Comparison of ENCODE assay signal across 8 mouse cellular contexts in genomic region chr7:35646317-35647081, GRCm38 (mm10). TPM values are rescaled to one million over a fixed set of nuclear protein-coding genes. Genes with fewer than 3 reads are reported as not detected.
DNase-seq lines count a peak whose midpoint lies in the region; TF ChIP-seq lines count a peak whose summit lies in the region.

No protein-coding gene starts in this region.

- peak overlapping the region; percentile 75 for H3K27ac ChIP-seq in ES-E14 (ENCODE audit: insufficient read depth, low read depth, low read length, poor library complexity, severe bottlenecking)
- no peak overlapping the region for H3K27ac ChIP-seq in cortical plate, adult 2 months (ENCODE audit: insufficient read depth, low read length)

- H3K36me3 ChIP-seq in ES-E14 (ENCODE audit: control insufficient read depth, insufficient read depth, low read length, poor library complexity, severe bottlenecking) (peaks cover 14% of the 10 kb centered on the region), myocyte (ENCODE audit: control insufficient read depth, insufficient read depth) (peaks cover 20% of the 10 kb centered on the region)

- no peak for TF ChIP-seq POLR2A in cortical plate, adult 2 months (IDR thresholded peaks at IDR 0.05; ENCODE audit: extremely low read depth, insufficient read depth, low read length)
- TF ChIP-seq POLR2A in myocyte (IDR thresholded peaks at IDR 0.05; ENCODE audit: insufficient read length, low read depth), result no peak

- H3K79me2 ChIP-seq in myocyte (ENCODE audit: control insufficient read depth, insufficient read depth), result peaks cover 12% of the 10 kb centered on the region

- no peaks in the 10 kb centered on the region for H3K27me3 ChIP-seq in myocyte (ENCODE audit: control insufficient read depth, insufficient read depth, insufficient read length)

- H3K4me3 ChIP-seq in ES-E14 (ENCODE audit: insufficient read depth in 1 of 2, low read depth in 1 of 2, low read length in 2 of 2, poor library complexity in 1 of 2, severe bottlenecking in 1 of 2) (peak overlapping the region; percentile 80 to 96), myocyte (peak overlapping the region; percentile 58)
- peak overlapping the region; percentile 62 for H3K4me3 ChIP-seq in cortical plate, adult 2 months (ENCODE audit: insufficient read depth, low read length)

- no peak for TF ChIP-seq CTCF in cortical plate, adult 2 months (IDR thresholded peaks at IDR 0.05; ENCODE audit: extremely low read depth, insufficient read depth, low read length)

- intact Hi-C loops in gastrocnemius, postnatal 36 days (cut with DNase I), result no loop called here

- H3K4me1 ChIP-seq in ES-E14 (ENCODE audit: control insufficient read depth in 2 of 2, insufficient read depth in 2 of 2, low read length in 2 of 2, poor library complexity in 1 of 2), result peaks cover 0 to 2% of the 10 kb centered on the region in 2 experiments; a peak in 1 of 4 replicates
- no peaks in the 10 kb centered on the region for H3K4me1 ChIP-seq in cortical plate, adult 2 months (ENCODE audit: control insufficient read depth, insufficient read depth, low read length)

- peak; percentile 39 for DNase-seq in gastrocnemius, postnatal 10 days
- no peak for DNase-seq in gastrocnemius, postnatal 36 days
- DNase-seq in ES-E14 (ENCODE audit: low read depth, low spot score) (no peak), liver (peak; percentile 47)
- peak; percentile 35 for DNase-seq in heart, postnatal 4 days
- no peak for DNase-seq in left cerebral cortex, adult 11 months (ENCODE audit: low spot score)

- in situ Hi-C loops in ES-E14 (cut with MboI; ENCODE audit: low sequenced_read_pairs in 2 of 2, unreplicated experiment in 2 of 2), result no loop called here

- H3K9ac ChIP-seq in ES-E14 (ENCODE audit: insufficient read depth, low read depth, low read length, poor library complexity, severe bottlenecking), result peak overlapping the region; percentile 93

- H3K9me3 ChIP-seq in ES-E14 (ENCODE audit: control insufficient read depth, insufficient read depth, low read depth, low read length), result no peaks in the 10 kb centered on the region

- H3K4me2 ChIP-seq in myocyte (ENCODE audit: low read depth), result peak overlapping the region; percentile 84

- H3ac ChIP-seq in myocyte (ENCODE audit: control insufficient read depth, insufficient read length), result peak overlapping the region; percentile 55

TF ChIP-seq in ES-E14, 5 proteins besides CTCF, POLR2A, EP300 and RAD21:
- TF ChIP-seq HCFC1 (IDR thresholded peaks at IDR 0.05; ENCODE audit: borderline replicate concordance, insufficient read depth, low read length), result no peak
- TF ChIP-seq ZNF384 (IDR thresholded peaks at IDR 0.05; ENCODE audit: low read depth, low read length), result peak; percentile 88
TF ChIP-seq in ES-E14: peak in this region for 1.

TF ChIP-seq in myocyte, 11 proteins besides CTCF, POLR2A, EP300 and RAD21:
- TF ChIP-seq MAX (IDR thresholded peaks at IDR 0.05; ENCODE audit: low read depth) (no peak), POLR2AphosphoS2 (IDR thresholded peaks at IDR 0.05; ENCODE audit: insufficient read length, low read depth) (no peak), MYOG (IDR thresholded peaks at IDR 0.05; ENCODE audit: control insufficient read depth in 1 of 3, insufficient read depth in 1 of 3, insufficient read length in 2 of 3, low read depth in 2 of 3) (no peak), E2F4 (IDR thresholded peaks at IDR 0.05; ENCODE audit: insufficient read depth) (no peak), USF1 (IDR thresholded peaks at IDR 0.05; ENCODE audit: low read depth) (no peak), MYOD1 (IDR thresholded peaks at IDR 0.05; ENCODE audit: control insufficient read depth in 1 of 3, insufficient read length in 2 of 3, low read depth in 2 of 3) (no peak), SRF (IDR thresholded peaks at IDR 0.05; ENCODE audit: control insufficient read depth, insufficient read length, low read depth) (no peak), CEBPB (IDR thresholded peaks at IDR 0.05; ENCODE audit: insufficient read depth, poor library complexity, severe bottlenecking) (no peak)

RNA-seq across cellular contexts. Expression of gene Pdcd5, which starts 0.8 kb away (rescaled TPM):
- total RNA-seq in gastrocnemius, postnatal 10 days (2021), result 100 to 1,000 TPM; 133 to 141 TPM
- total RNA-seq in gastrocnemius, postnatal 36 days (2021), result 100 to 1,000 TPM; 102 to 126 TPM
- 127 and 164 TPM in 2 replicates for total RNA-seq in ES-E14 (2012; rRNA removed)
- polyA plus RNA-seq in cortical plate, adult 2 months (2012; rRNA removed), result 95.4 and 99.8 TPM in 2 replicates
- total RNA-seq in heart, postnatal 4 days (2021), result 100 to 1,000 TPM; 130 to 142 TPM
- polyA plus RNA-seq in myocyte (2012; fragmentation: generic; extraction: Trizol), result 160 TPM

Comparison
In these comparisons a context has a peak if more than half of its experiments do, and no peak if none do; other contexts are left out.
1. DNase-seq: peak in gastrocnemius, postnatal 10 days (single experiment), heart, postnatal 4 days (single experiment) and liver (single experiment); none in gastrocnemius, postnatal 36 days (0 of 2), ES-E14 (single experiment) and left cerebral cortex, adult 11 months (single experiment).
2. Peak in every context shown above with its lines, with median percentiles within 50 percentile points of each other: H3K4me3 ChIP-seq.